Mouse (Mus musculus) liver, embryonic 12.5 days (tissue): ENCODE measurements around the gene Vps13c. TPM values are rescaled to one million over a fixed set of nuclear protein-coding genes. Genes with fewer than 3 reads are reported as not detected.

Source experiments
- ATAC-seq: fragments of 200-750 bp; cut with Nextera tagmentation; 2 replicates; pipeline ENCODE4 v1.8.0; 2017; ENCODE audit warnings: moderate number of reproducible peaks, mild to moderate bottlenecking, moderate library complexity
- H3K27ac ChIP-seq: fragments of 300-500 bp; sonication (generic); 2 replicates; pipeline ENCODE4 v1.5.1; 2016; ENCODE audit warnings: mild to moderate bottlenecking
- H3K27me3 ChIP-seq: fragments of 300-500 bp; sonication (generic); replicated peaks from 2 replicates; pipeline ENCODE4 v1.6.1; 2016; ENCODE audit warnings: mild to moderate bottlenecking, moderate library complexity
- H3K36me3 ChIP-seq: fragments of 300-500 bp; sonication (generic); 2 replicates; pipeline ENCODE4 v1.6.1; 2016; ENCODE audit warnings: mild to moderate bottlenecking, moderate library complexity
- H3K4me1 ChIP-seq: fragments of 300-500 bp; sonication (generic); 2 replicates; pipeline ENCODE4 v1.6.1; 2016
- H3K4me2 ChIP-seq: fragments of 300-500 bp; sonication (generic); 2 replicates; pipeline ENCODE4 v1.6.1; 2016; ENCODE audit warnings: mild to moderate bottlenecking, moderate library complexity
- H3K4me3 ChIP-seq: fragments of 300-500 bp; sonication (generic); 2 replicates; pipeline ENCODE4 v1.5.1; 2016; ENCODE audit warnings: mild to moderate bottlenecking, moderate library complexity
- H3K9ac ChIP-seq: fragments of 300-500 bp; sonication (generic); 2 replicates; pipeline ENCODE4 v1.6.1; 2016; ENCODE audit warnings: mild to moderate bottlenecking, moderate library complexity
- H3K9me3 ChIP-seq: fragments of 300-500 bp; sonication (generic); replicated peaks from 2 replicates; pipeline ENCODE4 v1.6.1; 2016; ENCODE audit warnings: mild to moderate bottlenecking, moderate library complexity
- WGBS: fragments of 180-500 bp; shearing (Covaris S2); methylation state at CpG from one replicate; pipeline ENCODE4 v1.1.7; 2016; ENCODE audit not compliant: insufficient replicate concordance; 5-methylcytosine and 5-hydroxymethylcytosine counted together
- polyA plus RNA-seq: library from polyadenylated mRNA; unstranded; fragments of >200 nt; fragmentation: Nextera tagmentation; extraction: Ambion mirVana; gene quantifications from 2 replicates; pipeline ENCODE4 v1.2.1, GENCODE M21; 2016

Vps13c gene
- polyA plus RNA-seq, 1 experiment from 2014 or later: 9.7 TPM

DNA sequence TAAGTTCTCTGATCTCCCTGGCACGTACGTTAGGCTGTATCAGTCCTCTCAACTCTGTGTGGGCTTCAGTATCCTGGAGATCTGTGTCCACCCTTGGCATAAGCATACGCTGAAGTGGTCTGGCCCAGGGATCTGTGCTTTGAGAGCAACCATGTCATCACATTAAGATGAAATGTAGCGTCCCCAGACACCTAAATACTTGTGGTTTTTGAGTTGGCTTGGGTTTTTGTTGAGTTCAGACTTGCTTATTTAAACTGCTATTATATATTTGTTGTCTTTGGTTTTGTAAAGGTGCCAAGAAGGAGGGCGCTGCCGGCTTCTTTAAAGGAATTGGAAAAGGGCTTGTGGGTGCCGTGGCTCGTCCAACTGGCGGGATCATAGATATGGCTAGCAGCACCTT lies 135.3 kb downstream of the Vps13c start:
- Histone ChIP-seq H3K27me3 (no peaks in the 10 kb centered on the region), H3K9me3 (no peaks in the 10 kb centered on the region), H3K4me2 (no peak overlapping the region), H3K4me3 (no peak overlapping the region), H3K27ac (no peak overlapping the region), H3K36me3 (peaks cover 51% of the 10 kb centered on the region), H3K9ac (no peak overlapping the region), H3K4me1 (no peaks in the 10 kb centered on the region)
- no peak for ATAC-seq
- 91% methylated on average over 9 of the region's 9 CpGs for WGBS

DNA sequence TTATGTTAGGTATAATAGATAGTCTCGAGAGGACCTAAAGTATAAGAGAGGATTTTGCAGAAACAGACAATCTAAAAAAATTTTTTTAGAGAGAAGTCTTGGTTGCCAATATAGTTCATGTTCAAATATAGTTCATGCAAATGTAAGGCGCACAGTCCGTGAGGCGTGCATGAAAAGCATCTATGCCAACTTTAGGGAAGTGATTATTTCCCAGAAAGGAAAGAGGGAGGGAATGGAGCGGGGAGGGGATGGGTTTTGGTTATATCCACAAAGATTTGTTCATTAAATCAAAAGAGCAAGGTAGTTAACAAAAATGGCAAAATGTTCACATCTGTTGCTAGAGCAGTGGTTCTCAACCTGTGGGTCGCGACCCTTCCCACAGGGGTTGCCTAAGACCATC lies 166.4 kb downstream of the Vps13c start:
- no peaks in the 10 kb centered on the region for H3K4me1 ChIP-seq
- no peak overlapping the region for H3K27ac ChIP-seq
- WGBS: 77% methylated on average over 7 of the region's 7 CpGs
- no peak overlapping the region for H3K4me3 ChIP-seq
- H3K4me2 ChIP-seq: no peak overlapping the region
- ATAC-seq: no peak
- no peaks in the 10 kb centered on the region for H3K36me3 ChIP-seq
- H3K27me3 ChIP-seq: no peaks in the 10 kb centered on the region
- no peak overlapping the region for H3K9ac ChIP-seq
- H3K9me3 ChIP-seq: no peaks in the 10 kb centered on the region

DNA sequence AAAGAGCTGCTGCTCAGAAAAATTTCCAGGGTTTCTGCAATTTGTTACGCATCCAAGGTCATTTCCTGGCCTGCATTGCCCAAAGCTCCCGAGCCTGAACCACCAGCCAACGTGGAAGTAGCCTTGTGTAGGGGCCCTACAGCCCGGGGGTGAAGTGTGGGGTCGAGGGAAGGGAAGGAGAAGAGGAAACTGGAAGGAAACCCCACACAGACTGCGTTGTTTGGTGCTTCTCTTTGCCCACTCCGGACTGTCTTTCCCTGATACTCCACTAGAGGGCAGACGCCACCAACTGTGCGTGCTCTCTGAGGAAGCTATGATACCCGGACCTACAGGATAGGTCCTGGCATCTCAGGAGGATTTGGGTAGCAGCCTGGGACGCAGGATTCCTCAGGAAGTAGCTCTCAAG lies 174.8 kb downstream of the Vps13c start:
- ATAC-seq: no peak
- no peaks in the 10 kb centered on the region for H3K36me3 ChIP-seq
- no peak overlapping the region for H3K27ac ChIP-seq
- no peak overlapping the region for H3K9ac ChIP-seq
- H3K4me3 ChIP-seq: no peak overlapping the region
- no peak overlapping the region for H3K4me2 ChIP-seq
- no peaks in the 10 kb centered on the region for H3K9me3 ChIP-seq
- peaks cover 4% of the 10 kb centered on the region; the same call in 1 of the 2 replicates for H3K27me3 ChIP-seq
- WGBS: 9% methylated on average over 11 of the region's 11 CpGs
- no peaks in the 10 kb centered on the region for H3K4me1 ChIP-seq

DNA sequence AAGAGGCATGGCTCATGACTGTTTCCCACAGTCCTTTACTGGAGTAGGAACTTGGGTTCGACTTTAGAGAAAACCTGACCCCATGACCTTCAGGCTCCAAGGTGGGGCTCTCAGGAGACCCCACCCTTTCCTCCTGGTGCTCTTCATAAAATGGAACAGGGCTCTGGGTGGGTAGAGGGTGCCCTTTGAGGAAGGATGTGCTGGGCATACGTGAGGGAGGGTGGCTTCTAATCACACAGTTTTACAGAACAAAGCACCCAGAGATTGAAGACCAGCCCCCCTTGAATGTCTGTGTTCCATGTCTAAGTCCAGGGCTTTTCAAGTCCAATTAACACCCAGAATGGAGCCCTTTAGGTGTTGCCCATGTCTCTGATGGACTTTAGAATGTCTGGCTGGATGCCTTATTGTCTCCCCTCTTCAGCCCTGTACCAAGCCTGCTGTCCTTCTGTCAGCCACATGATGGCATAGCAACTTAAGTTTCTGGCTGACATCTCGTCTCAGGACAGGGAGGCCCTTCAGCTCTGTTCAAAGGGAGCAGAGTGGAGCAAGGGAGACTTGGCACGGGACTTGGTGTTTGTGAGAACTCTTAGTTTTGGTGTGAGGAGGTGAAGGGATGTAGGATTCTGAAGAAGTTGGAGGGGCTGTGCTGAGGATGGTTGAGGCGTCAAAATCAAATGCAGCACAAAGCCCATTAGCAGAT lies 176.2 kb downstream of the Vps13c start:
- ATAC-seq: no peak
- 41% methylated on average over 5 of the region's 5 CpGs for WGBS

DNA sequence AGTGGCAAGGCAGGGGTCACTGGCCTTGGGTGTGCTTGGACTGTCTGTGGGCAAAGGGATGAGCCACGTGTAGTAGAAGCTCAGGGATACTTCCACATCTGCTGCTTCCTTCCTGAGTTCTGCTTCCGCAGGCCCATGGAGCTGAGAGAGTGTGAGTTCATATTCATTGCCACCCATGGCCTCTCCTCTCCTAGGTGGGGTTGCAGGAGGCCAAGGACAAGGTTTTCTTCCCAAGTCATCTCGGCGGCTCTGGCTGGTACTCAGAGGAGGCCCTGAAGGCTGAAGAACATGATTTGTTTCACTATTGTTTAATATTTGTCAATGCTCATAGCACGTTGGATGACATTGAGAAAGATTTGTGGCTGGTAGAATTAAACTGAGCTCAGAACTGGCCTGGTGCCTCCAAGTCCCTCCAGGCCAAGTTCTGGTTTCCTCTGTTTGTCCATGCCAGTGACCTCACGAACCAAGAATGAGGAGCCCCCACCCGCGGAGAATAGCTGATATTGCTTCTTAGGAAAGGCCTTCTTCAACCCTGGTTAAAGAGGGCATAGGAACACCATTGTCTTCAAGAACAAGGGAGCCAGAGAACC lies 180.7 kb downstream of the Vps13c start:
- Histone ChIP-seq H3K4me3 (no peak overlapping the region), H3K4me1 (no peaks in the 10 kb centered on the region), H3K9ac (no peak overlapping the region), H3K36me3 (no peaks in the 10 kb centered on the region), H3K27ac (no peak overlapping the region), H3K27me3 (peaks cover 4% of the 10 kb centered on the region; the same call in 1 of the 2 replicates), H3K9me3 (no peaks in the 10 kb centered on the region), H3K4me2 (no peak overlapping the region)
- ATAC-seq: no peak
- 66% methylated on average over 8 of the region's 8 CpGs for WGBS

More for the DNA sequence above, 176.2 kb downstream of the Vps13c start:
- Histone ChIP-seq H3K4me1 (no peaks in the 10 kb centered on the region), H3K27me3 (peaks cover 4% of the 10 kb centered on the region; the same call in 1 of the 2 replicates), H3K36me3 (no peaks in the 10 kb centered on the region), H3K9me3 (no peaks in the 10 kb centered on the region), H3K27ac (no peak overlapping the region), H3K9ac (no peak overlapping the region), H3K4me3 (no peak overlapping the region), H3K4me2 (no peak overlapping the region)

DNA sequence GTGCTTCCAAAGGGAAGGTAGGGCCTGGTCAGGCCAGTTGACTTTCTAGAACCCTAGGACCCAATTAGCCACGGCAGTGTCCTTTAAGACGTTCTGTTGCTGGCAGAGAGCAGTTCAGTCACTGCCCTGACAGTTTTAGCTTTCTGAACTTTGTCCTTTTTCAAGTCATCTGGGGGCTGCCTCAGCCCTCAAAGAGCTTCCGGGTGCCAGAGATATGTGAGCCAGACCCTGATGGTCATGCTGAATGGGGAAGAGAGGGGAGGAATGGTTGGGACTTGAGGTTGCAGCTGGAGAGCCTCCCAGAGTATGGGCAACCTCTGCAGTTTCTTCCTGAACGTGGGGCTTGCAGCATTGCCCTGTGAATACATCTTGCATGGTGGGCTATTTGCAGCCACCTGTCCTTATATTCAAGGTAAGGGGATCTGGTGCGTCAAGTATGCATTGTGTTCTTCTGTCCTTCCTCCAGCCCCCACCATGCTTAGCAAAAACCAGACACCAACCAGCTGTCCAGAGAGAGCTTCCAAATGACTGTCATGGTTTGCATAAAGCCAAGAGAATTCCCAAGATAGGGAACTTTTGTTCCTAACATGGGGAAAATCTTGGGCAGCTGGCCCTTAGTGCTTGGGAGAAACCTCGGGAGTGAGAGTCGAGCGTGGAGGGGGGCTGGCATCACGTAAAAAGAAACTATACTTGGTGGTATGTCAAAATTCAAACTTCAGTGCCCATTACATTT lies 182.3 kb downstream of the Vps13c start:
- no peaks in the 10 kb centered on the region for H3K36me3 ChIP-seq

DNA sequence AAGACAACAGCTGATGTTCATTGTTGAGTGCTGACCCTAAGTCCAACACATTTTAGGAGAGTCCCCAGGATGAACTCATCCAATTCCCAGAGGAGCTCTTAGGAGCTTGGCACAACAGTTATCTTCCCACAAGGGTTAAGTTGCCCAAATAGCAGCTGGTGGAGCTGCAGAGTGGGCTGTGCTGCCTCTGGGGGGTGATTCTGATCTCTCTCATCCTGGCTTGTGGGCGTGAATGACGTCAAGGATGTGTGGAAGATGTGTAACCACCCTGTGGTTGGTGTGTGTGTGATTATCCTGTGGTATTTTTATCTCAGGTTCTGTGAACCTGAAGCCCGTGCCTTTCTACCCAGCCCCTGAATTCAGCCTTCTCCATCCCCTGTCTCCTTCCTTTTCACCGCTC lies 188.4 kb downstream of the Vps13c start:
- H3K36me3 ChIP-seq: no peaks in the 10 kb centered on the region
- no peak for ATAC-seq
- no peaks in the 10 kb centered on the region for H3K9me3 ChIP-seq
- 35% methylated on average over 4 of the region's 4 CpGs for whole genome bisulfite sequencing
- no peak overlapping the region for H3K9ac ChIP-seq
- H3K4me1 ChIP-seq: no peaks in the 10 kb centered on the region
- H3K4me3 ChIP-seq: no peak overlapping the region
- H3K4me2 ChIP-seq: no peak overlapping the region
- H3K27me3 ChIP-seq: no peaks in the 10 kb centered on the region
- H3K27ac ChIP-seq: no peak overlapping the region

More for the DNA sequence above, 182.3 kb downstream of the Vps13c start:
- H3K27me3 ChIP-seq: no peaks in the 10 kb centered on the region
- H3K27ac ChIP-seq: no peak overlapping the region
- ATAC-seq: no peak
- whole genome bisulfite sequencing: 63% methylated on average over 9 of the region's 9 CpGs
- no peaks in the 10 kb centered on the region for H3K9me3 ChIP-seq
- H3K9ac ChIP-seq: no peak overlapping the region
- H3K4me2 ChIP-seq: no peak overlapping the region
- H3K4me3 ChIP-seq: no peak overlapping the region
- no peaks in the 10 kb centered on the region for H3K4me1 ChIP-seq

DNA sequence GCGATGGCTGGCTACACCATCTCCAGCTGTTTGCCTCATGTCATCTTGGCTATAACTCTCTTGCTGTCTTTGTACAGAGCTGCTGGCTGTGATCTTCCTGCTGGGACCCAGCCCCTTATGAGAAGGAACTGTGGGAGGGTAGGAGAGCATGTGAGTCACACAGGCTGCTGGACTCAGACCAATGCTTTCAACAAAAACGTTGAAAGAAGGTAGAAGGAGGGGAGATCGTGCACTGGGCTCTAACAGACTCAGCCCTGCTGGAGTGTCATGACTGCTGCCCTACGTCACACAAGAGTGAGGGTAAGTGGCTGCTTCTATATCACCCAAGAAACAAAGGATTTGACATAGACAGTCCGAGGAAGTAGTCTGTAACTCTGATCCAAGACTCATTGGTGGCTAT lies 193.6 kb downstream of the Vps13c start:
- H3K4me1 ChIP-seq: no peaks in the 10 kb centered on the region
- H3K9ac ChIP-seq: no peak overlapping the region
- no peak overlapping the region for H3K4me3 ChIP-seq
- no peaks in the 10 kb centered on the region for H3K27me3 ChIP-seq
- 51% methylated on average over 5 of the region's 5 CpGs for WGBS
- H3K4me2 ChIP-seq: no peak overlapping the region
- H3K9me3 ChIP-seq: no peaks in the 10 kb centered on the region
- ATAC-seq: no peak
- no peak overlapping the region for H3K27ac ChIP-seq
- H3K36me3 ChIP-seq: no peaks in the 10 kb centered on the region

Other genes with a start within 250 kb of the Vps13c start
- 0.12 TPM in 1 of 2 replicates, not detected in the other for gene C2cd4b, start 81.0 kb upstream of the Vps13c start, polyA plus RNA-seq
- gene C2cd4a, start 8.1 kb upstream of the Vps13c start, polyA plus RNA-seq: 6.4 and 6.5 TPM in 2 replicates